Mouse (Mus musculus): ENCODE results near the gene Zfp974. TPM values are rescaled to one million over a fixed set of nuclear protein-coding genes. Genes with fewer than 3 reads are reported as not detected.

The Zfp974 gene
- total and polyA plus RNA-seq, 3 experiments, result 2.3 to 5.0 (median 2.3) TPM

DNA sequence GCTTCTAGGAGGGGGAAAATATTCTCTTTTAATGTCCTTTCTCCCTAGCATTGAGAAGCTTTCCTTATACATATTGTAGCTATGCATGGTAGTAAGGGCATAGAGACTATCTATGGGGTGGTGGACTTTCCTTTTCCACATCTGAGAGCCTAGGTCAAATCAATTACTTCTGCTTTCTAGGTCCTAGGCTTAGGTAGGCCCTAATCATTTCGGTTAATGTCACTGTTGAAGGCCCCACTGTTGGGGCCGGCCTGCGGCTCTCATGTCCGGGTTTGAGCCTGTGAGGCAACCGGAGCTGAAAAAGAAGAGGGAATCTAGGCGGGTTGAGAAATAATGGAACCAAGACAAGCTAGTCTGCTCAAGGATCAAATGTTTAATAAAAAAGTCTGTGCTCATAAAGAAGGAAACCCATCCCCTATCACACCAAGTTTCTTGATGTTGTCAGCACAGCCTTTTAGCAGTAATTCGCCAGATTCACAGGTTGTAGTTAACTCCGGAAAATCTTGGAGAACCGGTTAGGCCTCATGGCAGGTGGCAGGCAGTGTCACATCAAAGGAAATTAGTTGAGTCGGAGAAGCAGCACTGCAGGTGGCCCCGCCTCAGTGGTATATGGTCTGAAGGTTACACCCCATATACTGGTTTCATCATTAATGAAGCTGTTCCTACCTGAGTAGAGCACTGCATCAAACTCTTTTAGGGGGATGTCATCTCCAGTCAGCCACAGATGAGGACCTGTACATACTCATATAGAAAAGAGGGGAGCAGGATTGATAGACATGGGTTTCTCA, 24.0 kb downstream of the Zfp974 start:
- Histone ChIP-seq H3K27ac (ENCODE audit: insufficient read depth, low read depth) (no peak overlapping the region), H3K4me2 (ENCODE audit: insufficient read depth, low read depth, poor library complexity, severe bottlenecking) (no peak overlapping the region), H3K79me2 (replicated peaks; ENCODE audit: control insufficient read depth, extremely low read depth, insufficient read depth, poor library complexity, severe bottlenecking) (no peaks in the 10 kb centered on the region), H3K9me3 (replicated peaks; ENCODE audit: low read length) (peaks cover 3% of the 10 kb centered on the region), H3K4me3 (replicated peaks in 1 of 3; ENCODE audit: low read depth in 2 of 3, low read length in 2 of 3, poor library complexity in 1 of 3) (no peak overlapping the region), H3K36me3 (replicated peaks in 1 of 2; ENCODE audit: control insufficient read depth in 1 of 2, insufficient read depth in 1 of 2, low read length in 1 of 2) (peaks cover 2 to 3% of the 10 kb centered on the region in 2 experiments), H3K9ac (ENCODE audit: insufficient read depth, low read depth) (no peak overlapping the region), H3K4me1 (ENCODE audit: control insufficient read depth in 1 of 2, insufficient read depth in 2 of 2) (no peaks in the 10 kb centered on the region), H3K27me3 (replicated peaks) (no peaks in the 10 kb centered on the region)
- dilution Hi-C loops (cut with MboI; ENCODE audit: extremely low pct_ligation_motif_present, extremely low pct_unique_long_range_greater_than_20kb, low sequenced_read_pairs), result no loop called here
- TF ChIP-seq GABPA (IDR thresholded peaks at IDR 0.05; ENCODE audit: insufficient replicate concordance, low read depth, low read length) (no peak), JUN (IDR thresholded peaks at IDR 0.05; ENCODE audit: insufficient read depth, low read depth, low read length) (no peak), SIN3A (IDR thresholded peaks at IDR 0.05; ENCODE audit: low read length) (no peak), POLR2A (IDR thresholded peaks at IDR 0.05; ENCODE audit: low read depth, low read length) (no peak), RAD21 (IDR thresholded peaks at IDR 0.05; ENCODE audit: low read depth, low read length) (no peak), MXI1 (IDR thresholded peaks at IDR 0.05; ENCODE audit: low read depth, low read length) (no peak), NRF1 (IDR thresholded peaks at IDR 0.05; ENCODE audit: low read depth, low read length) (no peak), MAZ (IDR thresholded peaks at IDR 0.05; ENCODE audit: low read depth, low read length) (no peak), ZKSCAN1 (IDR thresholded peaks at IDR 0.05; ENCODE audit: borderline replicate concordance, low read depth, low read length) (no peak), CHD2 (IDR thresholded peaks at IDR 0.05; ENCODE audit: low read length) (no peak), ELF1 (IDR thresholded peaks at IDR 0.05; ENCODE audit: low read depth, low read length) (no peak), BHLHE40 (IDR thresholded peaks at IDR 0.05; ENCODE audit: low read depth, low read length) (no peak), MAFK (IDR thresholded peaks at IDR 0.05; ENCODE audit: insufficient replicate concordance, low read length) (no peak)
- in situ Hi-C loops (cut with MboI; ENCODE audit: low pct_ligation_motif_present, low pct_unique_long_range_greater_than_20kb, low sequenced_read_pairs), result no loop called here
- no peak for DNase-seq (ENCODE audit: extremely low read depth)

GRCm38 (mm10) chr7:27900601-27901000, 28.7 kb downstream of the Zfp974 start:
- H3K4me1 ChIP-seq (ENCODE audit: control insufficient read depth in 1 of 2, insufficient read depth in 2 of 2), result no peaks in the 10 kb centered on the region
- no peaks in the 10 kb centered on the region for H3K79me2 ChIP-seq (replicated peaks; ENCODE audit: control insufficient read depth, extremely low read depth, insufficient read depth, poor library complexity, severe bottlenecking)
- no peak overlapping the region for H3K27ac ChIP-seq (ENCODE audit: insufficient read depth, low read depth)
- H3K36me3 ChIP-seq (replicated peaks in 1 of 2; ENCODE audit: control insufficient read depth in 1 of 2, insufficient read depth in 1 of 2, low read length in 1 of 2), result no peaks in the 10 kb centered on the region
- H3K9me3 ChIP-seq (replicated peaks; ENCODE audit: low read length), result peaks cover 3% of the 10 kb centered on the region
- H3K27me3 ChIP-seq (replicated peaks), result no peaks in the 10 kb centered on the region
- DNase-seq (ENCODE audit: extremely low read depth), result no peak
- dilution Hi-C loops (cut with MboI; ENCODE audit: extremely low pct_ligation_motif_present, extremely low pct_unique_long_range_greater_than_20kb, low sequenced_read_pairs), result no loop called here
- TF ChIP-seq MEF2A (IDR thresholded peaks at IDR 0.05; ENCODE audit: borderline replicate concordance, low read depth, low read length), result no peak
- no peak for TF ChIP-seq JUND (conservative IDR thresholded peaks at IDR 0.05; ENCODE audit: low read depth, low read length)
- no peak for TF ChIP-seq MXI1 (IDR thresholded peaks at IDR 0.05; ENCODE audit: low read depth, low read length)
- no peak for TF ChIP-seq IRF4 (IDR thresholded peaks at IDR 0.05; ENCODE audit: low read depth, low read length)
- no peak for TF ChIP-seq CHD1 (IDR thresholded peaks at IDR 0.05; ENCODE audit: low read depth, low read length)
- TF ChIP-seq NRF1 (IDR thresholded peaks at IDR 0.05; ENCODE audit: low read depth, low read length), result no peak
- TF ChIP-seq BHLHE40 (IDR thresholded peaks at IDR 0.05; ENCODE audit: low read depth, low read length), result no peak
- no peak for TF ChIP-seq POLR2A (IDR thresholded peaks at IDR 0.05; ENCODE audit: low read depth, low read length)
- no peak for TF ChIP-seq RAD21 (IDR thresholded peaks at IDR 0.05; ENCODE audit: low read depth, low read length)
- TF ChIP-seq NELFE (IDR thresholded peaks at IDR 0.05; ENCODE audit: low read depth, low read length), result no peak
- no peak for TF ChIP-seq ZNF384 (IDR thresholded peaks at IDR 0.05; ENCODE audit: low read depth, low read length)
- no peak for TF ChIP-seq ELF1 (IDR thresholded peaks at IDR 0.05; ENCODE audit: low read depth, low read length)
- TF ChIP-seq CTCF (conservative IDR thresholded peaks at IDR 0.05 in 1 of 2, IDR thresholded peaks at IDR 0.05 in 1 of 2; ENCODE audit: low read depth in 2 of 2, low read length in 2 of 2), result no peak
- no peak for TF ChIP-seq PAX5 (IDR thresholded peaks at IDR 0.05; ENCODE audit: low read length)
- no peak for TF ChIP-seq ZC3H11A (IDR thresholded peaks at IDR 0.05; ENCODE audit: low read depth, low read length)
- TF ChIP-seq MYC (IDR thresholded peaks at IDR 0.05; ENCODE audit: low read depth, low read length), result no peak
- TF ChIP-seq E2F4 (IDR thresholded peaks at IDR 0.05; ENCODE audit: insufficient replicate concordance, low read depth, low read length), result no peak
- H3K4me3 ChIP-seq (replicated peaks in 1 of 3; ENCODE audit: low read depth in 2 of 3, low read length in 2 of 3, poor library complexity in 1 of 3), result no peak overlapping the region
- H3K4me2 ChIP-seq (ENCODE audit: insufficient read depth, low read depth, poor library complexity, severe bottlenecking), result no peak overlapping the region
- in situ Hi-C loops (cut with MboI; ENCODE audit: low pct_ligation_motif_present, low pct_unique_long_range_greater_than_20kb, low sequenced_read_pairs), result no loop called here
- H3K9ac ChIP-seq (ENCODE audit: insufficient read depth, low read depth), result no peak overlapping the region
